Mouse (Mus musculus) CH12.LX (cell line): ENCODE results near the gene Tfap2a. TPM values are rescaled to one million over a fixed set of nuclear protein-coding genes. Genes with fewer than 3 reads are reported as not detected.

Source experiments
- DNase-seq: peaks from one replicate; pipeline ENCODE4 v3.0.0-alpha.2; 2013; ENCODE audit errors: extremely low read depth
- H3K27ac ChIP-seq: 2 replicates; pipeline ENCODE4 v1.5.1; 2012; ENCODE audit warnings: low read depth, mild to moderate bottlenecking, control low read depth, moderate library complexity; ENCODE audit not compliant: insufficient read depth
- H3K27me3 ChIP-seq: replicated peaks from 2 replicates; pipeline ENCODE3; 2012; ENCODE audit warnings: inconsistent platforms
- H3K36me3 ChIP-seq, 2 experiments: replicated peaks in 1 of 2; 2 replicates each; pipeline versions ENCODE3 to v1.6.1; 2012; ENCODE audit warnings: inconsistent platforms in 1 of 2, low read length in 1 of 2, mild to moderate bottlenecking in 1 of 2, mixed read lengths in 1 of 2, moderate library complexity in 1 of 2; ENCODE audit not compliant: control insufficient read depth in 1 of 2, insufficient read depth in 1 of 2
- H3K4me1 ChIP-seq, 2 experiments: 2 replicates each; pipeline ENCODE4 v1.6.1; 2012; ENCODE audit warnings: inconsistent platforms in 1 of 2, moderate library complexity in 1 of 2; ENCODE audit not compliant: insufficient read depth in 2 of 2, control insufficient read depth in 1 of 2
- H3K4me2 ChIP-seq: 2 replicates; pipeline ENCODE4 v1.6.1; 2012; ENCODE audit warnings: low read depth, mild to moderate bottlenecking, control low read depth; ENCODE audit not compliant: poor library complexity, insufficient read depth, severe bottlenecking
- H3K4me3 ChIP-seq, 3 experiments: fragments of 150-350 bp in 1 of 3; sonication (generic) in 1 of 3; replicated peaks in 1 of 3; 2 replicates each; pipeline versions ENCODE3 to v1.5.1; 2011 to 2012; ENCODE audit warnings: low read depth in 2 of 3, low read length in 2 of 3, mild to moderate bottlenecking in 2 of 3, moderate library complexity in 2 of 3, control low read depth in 1 of 3, improper control_type of control experiment in 1 of 3, inconsistent platforms in 1 of 3, mixed read lengths in 1 of 3; ENCODE audit not compliant: poor library complexity in 1 of 3
- H3K79me2 ChIP-seq: replicated peaks from 2 replicates; pipeline ENCODE4 v1.6.1; 2012; ENCODE audit warnings: mild to moderate bottlenecking, moderate library complexity; ENCODE audit not compliant: control insufficient read depth, poor library complexity, insufficient read depth, severe bottlenecking; ENCODE audit errors: extremely low read depth
- H3K9ac ChIP-seq: 2 replicates; pipeline ENCODE4 v1.6.1; 2012; ENCODE audit warnings: low read depth, mild to moderate bottlenecking, control low read depth, moderate library complexity; ENCODE audit not compliant: insufficient read depth
- H3K9me3 ChIP-seq: replicated peaks from 2 replicates; pipeline ENCODE3; 2012; ENCODE audit warnings: low read length, inconsistent platforms, mixed read lengths
- CHD1 ChIP-seq: IDR thresholded peaks from 2 replicates; pipeline ENCODE4 v1.6.1; 2012; ENCODE audit warnings: low read depth, low read length, improper control_type of control experiment, inconsistent platforms
- CTCF ChIP-seq, 2 experiments: IDR thresholded peaks in 1 of 2; conservative IDR thresholded peaks in 1 of 2; 2 replicates each; pipeline ENCODE4 v1.5.1; 2011 to 2012; ENCODE audit warnings: low read depth in 2 of 2, low read length in 2 of 2, improper control_type of control experiment in 1 of 2, inconsistent platforms in 1 of 2, mild to moderate bottlenecking in 1 of 2, moderate library complexity in 1 of 2
- ELF1 ChIP-seq: IDR thresholded peaks from 2 replicates; pipeline ENCODE4 v1.6.1; 2014; ENCODE audit warnings: low read depth, mild to moderate bottlenecking, inconsistent platforms, low read length, improper control_type of control experiment
- GABPA ChIP-seq: IDR thresholded peaks from 2 replicates; pipeline ENCODE4 v1.6.1; 2012; ENCODE audit warnings: low read depth, low read length, improper control_type of control experiment, inconsistent platforms; ENCODE audit not compliant: insufficient replicate concordance
- HCFC1 ChIP-seq: IDR thresholded peaks from 2 replicates; pipeline ENCODE4 v1.6.1; 2012; ENCODE audit warnings: low read depth, mild to moderate bottlenecking, inconsistent platforms, low read length, improper control_type of control experiment
- IRF4 ChIP-seq: IDR thresholded peaks from 2 replicates; pipeline ENCODE4 v1.6.1; 2014; ENCODE audit warnings: low read depth, mild to moderate bottlenecking, inconsistent platforms, low read length, improper control_type of control experiment
- KAT2A ChIP-seq: IDR thresholded peaks from 2 replicates; pipeline ENCODE4 v1.6.1; 2012; ENCODE audit warnings: low read length, improper control_type of control experiment, inconsistent platforms; ENCODE audit not compliant: insufficient replicate concordance
- MAFK ChIP-seq: IDR thresholded peaks from 2 replicates; pipeline ENCODE4 v1.6.1; 2011; ENCODE audit warnings: low read length, improper control_type of control experiment; ENCODE audit not compliant: insufficient replicate concordance
- MAX ChIP-seq: IDR thresholded peaks from 2 replicates; pipeline ENCODE4 v1.6.1; 2011; ENCODE audit warnings: low read length, improper control_type of control experiment
- MYC ChIP-seq: IDR thresholded peaks from 2 replicates; pipeline ENCODE4 v1.6.1; 2011; ENCODE audit warnings: low read depth, mild to moderate bottlenecking, improper control_type of control experiment, low read length
- NELFE ChIP-seq: IDR thresholded peaks from 2 replicates; pipeline ENCODE4 v1.6.1; 2011; ENCODE audit warnings: low read depth, low read length, improper control_type of control experiment
- PAX5 ChIP-seq: IDR thresholded peaks from 2 replicates; pipeline ENCODE4 v1.6.1; 2012; ENCODE audit warnings: low read length, inconsistent platforms, mixed read lengths
- POLR2A ChIP-seq: IDR thresholded peaks from 2 replicates; pipeline ENCODE4 v1.6.1; 2011; ENCODE audit warnings: low read depth, mild to moderate bottlenecking, improper control_type of control experiment, low read length
- RCOR1 ChIP-seq: conservative IDR thresholded peaks from 2 replicates; pipeline ENCODE4 v1.6.1; 2012; ENCODE audit warnings: low read depth, mild to moderate bottlenecking, inconsistent platforms, low read length, improper control_type of control experiment
- SMC3 ChIP-seq: IDR thresholded peaks from 2 replicates; pipeline ENCODE4 v1.6.1; 2011; ENCODE audit warnings: low read depth, low read length, improper control_type of control experiment
- UBTF ChIP-seq: IDR thresholded peaks from 2 replicates; pipeline ENCODE4 v1.6.1; 2012; ENCODE audit warnings: low read depth, mild to moderate bottlenecking, inconsistent platforms, low read length, improper control_type of control experiment, moderate library complexity
- USF2 ChIP-seq: conservative IDR thresholded peaks from 2 replicates; pipeline ENCODE4 v1.6.1; 2011; ENCODE audit warnings: low read depth, low read length, improper control_type of control experiment
- ZC3H11A ChIP-seq: IDR thresholded peaks from 2 replicates; pipeline ENCODE4 v1.6.1; 2012; ENCODE audit warnings: low read depth, mild to moderate bottlenecking, inconsistent platforms, low read length, improper control_type of control experiment
- ZMIZ1 ChIP-seq: IDR thresholded peaks from 2 replicates; pipeline ENCODE4 v1.6.1; 2012; ENCODE audit warnings: low read depth, mild to moderate bottlenecking, inconsistent platforms, low read length, improper control_type of control experiment
- ZNF384 ChIP-seq: IDR thresholded peaks from 2 replicates; pipeline ENCODE4 v1.6.1; 2012; ENCODE audit warnings: low read depth, low read length, improper control_type of control experiment, inconsistent platforms
- dilution Hi-C: fragments of 300-500 bp; cut with MboI; formaldehyde crosslinking; loops from 2 replicates; pipeline ENCODE4 v1.14.3; 2020; ENCODE audit warnings: low sequenced_read_pairs; ENCODE audit not compliant: extremely low pct_unique_long_range_greater_than_20kb, extremely low pct_ligation_motif_present
- in situ Hi-C: fragments of 300-500 bp; cut with MboI; formaldehyde crosslinking; loops from 3 replicates; pipeline ENCODE4 v1.14.3; 2019; ENCODE audit warnings: low sequenced_read_pairs, low pct_ligation_motif_present, low pct_unique_long_range_greater_than_20kb, mixed read lengths
- polyA plus RNA-seq: library from polyadenylated mRNA; unstranded; fragments of >175 nt; gene quantifications from 2 replicates; pipeline ENCODE4 v1.2.1, GENCODE M21; 2012; ENCODE audit warnings: low read depth; ENCODE audit not compliant: insufficient read length
- total RNA-seq, 2 experiments: library from RNA; depleted of rRNA; stranded (reverse); fragments of 300-350 nt in 1 of 2; fragments of >200 nt in 1 of 2; gene quantifications; 2 replicates each; pipeline ENCODE4 v1.2.3; 2012 to 2014

Tfap2a gene
- total and polyA plus RNA-seq, 3 experiments = not detected

DNA sequence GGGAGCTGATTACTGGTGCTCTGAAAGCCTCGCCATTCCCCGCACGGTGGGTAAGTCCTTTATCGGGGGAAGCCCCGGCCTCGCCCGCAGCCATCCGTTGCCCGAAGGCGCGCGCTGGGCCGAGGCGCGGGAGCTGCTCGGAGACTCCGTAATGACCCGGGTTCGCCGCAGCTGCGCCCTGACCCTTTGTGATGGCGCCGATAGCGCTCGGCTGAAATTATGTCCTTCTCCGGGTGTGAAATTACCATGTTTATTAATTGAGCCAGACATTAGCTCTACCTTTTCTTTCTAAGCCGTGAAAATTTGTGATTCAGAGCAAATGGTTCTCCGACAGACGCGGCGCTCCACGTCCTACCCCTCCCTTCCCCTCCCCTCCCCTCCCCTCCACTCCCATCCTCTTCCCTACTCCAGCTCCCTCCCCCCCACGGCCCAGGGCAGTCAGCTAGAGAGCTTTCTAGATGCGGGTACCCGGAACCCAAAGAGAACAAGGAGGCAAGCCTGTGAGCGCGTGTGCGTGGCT, 34.1 kb downstream of the Tfap2a start:
- no peaks in the 10 kb centered on the region for H3K27me3 ChIP-seq
- no peak overlapping the region for H3K9ac ChIP-seq
- H3K36me3 ChIP-seq = no peaks in the 10 kb centered on the region
- H3K4me3 ChIP-seq = no peak overlapping the region
- no peak for DNase-seq
- no peak overlapping the region for H3K27ac ChIP-seq
- no peak overlapping the region for H3K4me2 ChIP-seq
- in situ Hi-C loops = no loop called here
- no peaks in the 10 kb centered on the region for H3K9me3 ChIP-seq
- TF ChIP-seq CTCF (conservative IDR thresholded peaks at IDR 0.05 in 1 of 2, IDR thresholded peaks at IDR 0.05 in 1 of 2; ENCODE audit: low read depth in 2 of 2, low read length in 2 of 2) = no peak
- TF ChIP-seq HCFC1 = no peak
- no peak for TF ChIP-seq KAT2A
- TF ChIP-seq RCOR1 = no peak
- no peak for TF ChIP-seq GABPA
- TF ChIP-seq ZMIZ1 = no peak
- no peak for TF ChIP-seq MYC
- TF ChIP-seq CHD1 = no peak
- TF ChIP-seq ELF1 = no peak
- no peak for TF ChIP-seq ZC3H11A
- TF ChIP-seq UBTF = no peak
- TF ChIP-seq, all 38 proteins: peak for 0
- Histone ChIP-seq H3K79me2 (no peaks in the 10 kb centered on the region), H3K4me1 (no peaks in the 10 kb centered on the region)
- dilution Hi-C loops = no loop called here

DNA sequence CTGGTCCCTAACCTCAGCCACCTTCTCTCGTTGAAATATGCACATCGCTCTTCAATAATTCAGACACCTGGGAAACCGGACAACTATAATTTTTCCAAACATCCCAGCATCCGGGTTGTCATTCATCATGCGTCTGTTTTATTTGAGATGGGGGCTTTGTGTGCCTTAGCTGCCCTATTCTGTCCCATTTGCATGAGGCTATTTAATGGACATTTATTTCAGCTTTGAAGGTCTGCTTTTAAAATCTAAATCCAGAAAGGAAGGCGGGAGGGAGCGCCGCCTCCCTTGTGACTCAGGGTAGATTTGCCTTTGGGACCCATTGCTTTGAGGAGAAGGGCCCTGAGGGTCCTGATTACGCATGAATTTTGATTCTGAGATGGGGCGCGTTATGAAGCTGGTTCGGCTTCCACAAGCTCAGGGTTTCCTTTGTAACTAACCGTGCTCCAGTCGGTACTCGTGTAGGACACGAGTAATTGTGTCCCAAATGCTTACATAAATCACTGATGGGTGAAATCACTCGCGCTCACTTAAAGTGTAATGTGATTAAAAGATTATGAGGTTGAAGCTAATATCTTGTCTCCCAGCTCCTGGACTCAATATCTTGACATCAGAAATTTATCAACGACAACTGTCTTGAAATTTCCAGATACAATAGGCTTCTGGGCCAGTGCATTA, 34.9 kb downstream of the Tfap2a start:
- DNase-seq = no peak
- H3K9ac ChIP-seq = no peak overlapping the region
- H3K36me3 ChIP-seq = no peaks in the 10 kb centered on the region
- H3K4me2 ChIP-seq = no peak overlapping the region
- H3K79me2 ChIP-seq = no peaks in the 10 kb centered on the region
- no peak for TF ChIP-seq POLR2A
- no peak for TF ChIP-seq ELF1
- no peak for TF ChIP-seq ZC3H11A
- no peak for TF ChIP-seq USF2
- no peak for TF ChIP-seq KAT2A
- no peak for TF ChIP-seq MAX
- TF ChIP-seq NELFE = no peak
- no peak for TF ChIP-seq ZNF384
- TF ChIP-seq PAX5 = no peak
- no peak for TF ChIP-seq HCFC1
- no peak for TF ChIP-seq IRF4
- no peak for TF ChIP-seq SMC3
- no peak for TF ChIP-seq MAFK
- H3K27ac ChIP-seq = no peak overlapping the region
- no peak overlapping the region for H3K4me3 ChIP-seq
- no peaks in the 10 kb centered on the region for H3K27me3 ChIP-seq
- no peaks in the 10 kb centered on the region for H3K4me1 ChIP-seq
- no peaks in the 10 kb centered on the region for H3K9me3 ChIP-seq
- dilution Hi-C loops = no loop called here
- in situ Hi-C loops = no loop called here
